Mouse (Mus musculus): Measurements from ENCODE around the gene Ints12. TPM values are rescaled to one million over a fixed set of nuclear protein-coding genes. Genes with fewer than 3 reads are reported as not detected.

Gene Ints12
- 4.2 and 4.4 TPM in 2 replicates for polyA plus RNA-seq (2012; rRNA removed)

DNA sequence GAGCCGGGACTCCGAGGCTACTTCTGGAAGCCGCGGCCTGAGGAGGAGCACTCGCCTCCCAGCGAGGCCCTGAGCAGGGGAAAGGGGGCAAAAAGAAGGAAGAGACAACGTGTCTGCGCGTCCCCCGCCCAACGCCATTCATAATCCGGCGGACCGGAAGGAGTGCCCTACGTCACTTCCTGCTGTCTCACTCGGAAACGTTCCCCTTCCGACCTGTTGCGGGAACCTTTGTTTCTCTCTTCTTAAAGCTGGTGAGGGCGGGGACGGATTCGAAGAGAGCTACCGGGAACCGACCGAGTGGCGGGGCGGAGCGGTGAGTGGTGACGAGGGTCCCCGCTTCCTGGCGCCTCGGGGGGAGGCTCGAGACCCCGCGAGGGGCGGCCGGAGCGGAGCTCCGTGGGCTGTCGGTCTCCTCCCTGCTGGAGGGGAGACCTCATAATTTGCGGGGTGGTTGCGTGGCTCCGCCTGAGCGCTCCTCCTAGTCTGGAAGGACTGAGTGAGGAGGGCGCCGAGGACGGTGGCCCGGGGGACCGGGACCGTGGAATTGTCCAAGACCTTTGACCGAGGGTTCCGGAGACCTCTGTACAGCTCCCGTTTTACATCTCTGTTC lies at the start of gene Ints12, which contains the start of gene Gstcd:
Ints12 (plus strand) TSS at position 177 of the 610 bp plus-strand sequence.
Gstcd (minus strand) TSS at position 370 of the 610 bp plus-strand sequence.

Other genes starting within 250 kb of the Ints12 start
- 2.5 and 3.5 TPM in 2 replicates for gene Npnt, start 141.5 kb upstream of the Ints12 start, polyA plus RNA-seq (2012; rRNA removed)
- 2.2 and 2.3 TPM in 2 replicates for gene Gstcd, start 193 bp downstream of the Ints12 start, polyA plus RNA-seq (2012; rRNA removed)
- gene Arhgef38, start 143.1 kb downstream of the Ints12 start, polyA plus RNA-seq (2012; rRNA removed): 2.4 and 4.2 TPM in 2 replicates
- gene Ppa2, start 218.3 kb downstream of the Ints12 start, polyA plus RNA-seq (2012; rRNA removed): 97.3 and 112 TPM in 2 replicates